ENCODE assay signal across 8 mouse cellular contexts in the genomic region with DNA sequence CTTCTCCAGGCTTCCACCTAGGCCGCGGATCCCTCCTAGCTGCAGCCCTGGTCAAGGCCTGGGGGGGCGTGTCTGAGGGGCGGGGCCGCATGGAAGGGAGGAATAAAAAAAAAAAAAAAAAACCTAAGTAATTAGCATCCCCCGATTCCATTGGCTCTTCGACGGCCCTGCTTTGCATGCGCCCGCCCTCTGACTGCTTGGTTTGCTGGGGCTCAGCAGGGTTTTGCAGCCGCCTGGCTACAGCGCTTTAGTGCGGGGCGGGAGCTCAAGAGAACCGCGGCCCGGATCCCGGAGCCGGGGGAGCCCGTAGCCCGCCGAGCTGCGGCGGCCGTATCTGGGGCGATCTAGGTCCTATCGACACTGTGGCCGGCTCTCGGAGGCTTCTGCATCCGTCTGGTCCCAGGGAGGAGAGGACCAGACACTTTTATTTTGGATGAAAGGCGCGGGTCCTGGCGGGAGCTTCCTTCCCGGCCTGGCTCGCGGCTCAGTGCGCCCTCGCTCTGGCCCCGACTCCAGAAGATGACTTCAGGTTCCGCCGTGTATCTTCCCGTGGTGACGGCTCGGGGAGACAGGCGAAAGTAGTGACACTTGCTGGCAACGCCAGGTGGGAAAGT. TPM values are rescaled to one million over a fixed set of nuclear protein-coding genes. Genes with fewer than 3 reads are reported as not detected.
DNase-seq lines count a peak whose midpoint lies in the region; ATAC-seq and TF ChIP-seq lines count a peak whose summit lies in the region.

Gene Btbd11 (plus strand): TSS at position 210 of the 614 bp plus-strand sequence.

- H3K4me2 ChIP-seq in lung, embryonic 15.5 days, result peak within 1 kb of the TSS; percentile 100

- H3K36me3 ChIP-seq in hindbrain, embryonic 10.5 days, result no peaks in the 10 kb centered on the region
- no peaks in the 10 kb centered on the region for H3K36me3 ChIP-seq in lung, embryonic 15.5 days
- no peaks in the 10 kb centered on the region for H3K36me3 ChIP-seq in thymus, adult 2 months (ENCODE audit: control insufficient read depth, insufficient read depth, low read length)

- TF ChIP-seq POLR2A in cerebellum, adult 2 months (IDR thresholded peaks at IDR 0.05; ENCODE audit: borderline replicate concordance, insufficient read depth, low read length), result peak; percentile 51; the same call in 1 of the 2 replicates
- TF ChIP-seq POLR2A in thymus, adult 2 months (IDR thresholded peaks at IDR 0.05; ENCODE audit: control insufficient read depth, extremely low read depth, insufficient read depth, low read length, poor library complexity), result peak; percentile 94

- 0 out of 2 replicates have a peak within 1 kb of the TSS, but pooled peaks have one; percentile 3 for H3K27ac ChIP-seq in cerebellum, adult 2 months (ENCODE audit: insufficient read depth, low read length)
- peak within 1 kb of the TSS; percentile 86 for H3K27ac ChIP-seq in hindbrain, embryonic 10.5 days
- H3K27ac ChIP-seq in lung, embryonic 15.5 days, result peak within 1 kb of the TSS; percentile 56
- H3K27ac ChIP-seq in thymus, adult 2 months (ENCODE audit: control insufficient read depth, insufficient read depth, low read length), result no peak within 1 kb of the TSS

- no peaks in the 10 kb centered on the region for H3K9me3 ChIP-seq in hindbrain, embryonic 10.5 days
- no peaks in the 10 kb centered on the region for H3K9me3 ChIP-seq in lung, embryonic 15.5 days

- no peaks in the 10 kb centered on the region for H3K27me3 ChIP-seq in cerebellum, adult 2 months (ENCODE audit: control insufficient read depth, insufficient read depth, low read length)
- peaks cover 39% of the 10 kb centered on the region for H3K27me3 ChIP-seq in hindbrain, embryonic 10.5 days (ENCODE audit: insufficient read depth, poor library complexity, severe bottlenecking)
- peaks cover 31% of the 10 kb centered on the region for H3K27me3 ChIP-seq in lung, embryonic 15.5 days
- no peaks in the 10 kb centered on the region; the same call in 1 of the 2 replicates for H3K27me3 ChIP-seq in thymus, adult 2 months (ENCODE audit: control insufficient read depth, insufficient read depth, low read length)

- peak within 1 kb of the TSS; percentile 62 for H3K9ac ChIP-seq in lung, embryonic 15.5 days

- DNase-seq in ES-CJ7 (ENCODE audit: low read depth, low spot score), result peak; percentile 97
- peak; percentile 89 to 92 for DNase-seq in cerebellum, adult 2 months
- DNase-seq in hindbrain, embryonic 10.5 days (ENCODE audit: low spot score), result peak; percentile 93
- peak; percentile 26 for DNase-seq in layer of hippocampus, adult 9-10 months (ENCODE audit: low spot score)
- peak; percentile 92 for DNase-seq in ovary, adult 18-20 months (ENCODE audit: low spot score)
- peak; percentile 88 for DNase-seq in thymus, adult 2 months

- peak; percentile 98 for ATAC-seq in frontal cortex, adult (ENCODE audit: low TSS enrichment)
- peak; percentile 97 for ATAC-seq in lung, embryonic 15.5 days (ENCODE audit: borderline replicate concordance, extremely low read depth, low FRiP score, low TSS enrichment)

- under 1% methylated on average over 46 of the region's 46 CpGs for WGBS in cerebellum, adult 2 months
- under 1% methylated on average over 46 of the region's 46 CpGs for WGBS in hindbrain, embryonic 10.5 days
- under 1% methylated on average over 44 of the region's 46 CpGs for WGBS in lung, embryonic 15.5 days
- WGBS in thymus, adult 2 months, result under 1% methylated on average over 46 of the region's 46 CpGs

- peak within 1 kb of the TSS; percentile 70 for H3K4me3 ChIP-seq in cerebellum, adult 2 months (replicated peaks; ENCODE audit: insufficient read depth, low read depth, low read length)
- peak within 1 kb of the TSS; percentile 79 for H3K4me3 ChIP-seq in hindbrain, embryonic 10.5 days
- peak within 1 kb of the TSS; percentile 60 for H3K4me3 ChIP-seq in lung, embryonic 15.5 days
- peak within 1 kb of the TSS; percentile 71 for H3K4me3 ChIP-seq in thymus, adult 2 months (ENCODE audit: control insufficient read depth, insufficient read depth, low read length)

- no peak for TF ChIP-seq CTCF in cerebellum, adult 2 months (IDR thresholded peaks at IDR 0.05; ENCODE audit: borderline replicate concordance, insufficient read depth, low read depth, low read length)
- 0 out of 2 replicates have a peak, but pooled peaks have one; percentile 13 for TF ChIP-seq CTCF in thymus, adult 2 months (IDR thresholded peaks at IDR 0.05; ENCODE audit: borderline replicate concordance, control insufficient read depth, extremely low read depth, insufficient read depth, low read length, poor library complexity)

- peaks cover 6% of the 10 kb centered on the region for H3K4me1 ChIP-seq in cerebellum, adult 2 months (ENCODE audit: control insufficient read depth, insufficient read depth, low read length)
- H3K4me1 ChIP-seq in hindbrain, embryonic 10.5 days (replicated peaks), result peaks cover 40% of the 10 kb centered on the region
- peaks cover 18% of the 10 kb centered on the region for H3K4me1 ChIP-seq in lung, embryonic 15.5 days
- H3K4me1 ChIP-seq in thymus, adult 2 months (replicated peaks; ENCODE audit: control insufficient read depth, insufficient read depth, low read length), result peaks cover 21% of the 10 kb centered on the region

RNA-seq across cellular contexts. Expression of gene Btbd11, which starts in this region (rescaled TPM):
- 38.0 and 38.7 TPM in 2 replicates for polyA plus RNA-seq in cerebellum, adult 2 months (2012; rRNA removed)
- polyA plus RNA-seq in hindbrain, embryonic 10.5 days (2016; fragmentation: Nextera tagmentation; extraction: Ambion mirVana), result 5.6 and 8.4 TPM in 2 replicates
- polyA plus RNA-seq in lung, embryonic 15.5 days (2015; fragmentation: Nextera tagmentation; extraction: Ambion mirVana), result 1.9 and 2.0 TPM in 2 replicates
- 32.0 and 32.3 TPM in 2 replicates for polyA plus RNA-seq in thymus, adult 2 months (2012; rRNA removed)

Comparison
In these comparisons a context has a peak if more than half of its experiments do, and no peak if none do; other contexts are left out.
1. DNase-seq: peak in every context shown above with its lines; median percentile 97 in ES-CJ7; 93 in hindbrain, embryonic 10.5 days; 92 in ovary, adult 18-20 months; 90 in cerebellum, adult 2 months; 88 in thymus, adult 2 months; 26 in layer of hippocampus, adult 9-10 months.